Mouse (Mus musculus): ENCODE data around the gene Cep112.
A peak's percentile ranks its signal among the peaks of the same experiment; 100 is the strongest.
"Not testable (repeated sequence)": the region's sequence is repeated elsewhere in the genome, so short reads cannot be mapped to it uniquely, and the experiment has no call there.

Gene Cep112

GRCm38 (mm10) chr11:108799695-108800094 is 374.7 kb downstream of the Cep112 start:
- DNase-seq (ENCODE audit: low read depth, low spot score), result no peak

GRCm38 (mm10) chr11:108804030-108804429 is 379.0 kb downstream of the Cep112 start:
- DNase-seq (ENCODE audit: low read depth, low spot score), result no peak

GRCm38 (mm10) chr11:108805947-108806346 is 381.0 kb downstream of the Cep112 start:
- no peak for DNase-seq (ENCODE audit: low read depth, low spot score)

GRCm38 (mm10) chr11:108809626-108810025 is 384.6 kb downstream of the Cep112 start:
- no peak for DNase-seq (ENCODE audit: low read depth, low spot score)

GRCm38 (mm10) chr11:108821771-108822170 is 396.8 kb downstream of the Cep112 start:
- no peak for DNase-seq (ENCODE audit: low read depth, low spot score)

GRCm38 (mm10) chr11:108822257-108822656 is 397.3 kb downstream of the Cep112 start:
- DNase-seq (ENCODE audit: low read depth, low spot score), result no peak

GRCm38 (mm10) chr11:108827321-108827720 is 402.3 kb downstream of the Cep112 start:
- no peak for DNase-seq (ENCODE audit: low read depth, low spot score)

GRCm38 (mm10) chr11:108828374-108829025 is 403.5 kb downstream of the Cep112 start:
- DNase-seq (ENCODE audit: low read depth, low spot score), result no peak

- DNase-seq (ENCODE audit: low read depth, low spot score), result no peak
Measured at GRCm38 (mm10) chr11:108836706-108837105, 411.7 kb downstream of the Cep112 start.

GRCm38 (mm10) chr11:108840195-108840594 is 415.2 kb downstream of the Cep112 start:
- DNase-seq (ENCODE audit: low read depth, low spot score), result no peak

- no peak for DNase-seq (ENCODE audit: low read depth, low spot score)
Measured at GRCm38 (mm10) chr11:108842765-108843164, 417.8 kb downstream of the Cep112 start.

GRCm38 (mm10) chr11:108845971-108846370 is 421.0 kb downstream of the Cep112 start:
- DNase-seq (ENCODE audit: low read depth, low spot score), result no peak

GRCm38 (mm10) chr11:108846479-108846878 is 421.5 kb downstream of the Cep112 start:
- no peak for DNase-seq (ENCODE audit: low read depth, low spot score)

- DNase-seq (ENCODE audit: low read depth, low spot score), result no peak
Measured at GRCm38 (mm10) chr11:108851771-108852170, 426.8 kb downstream of the Cep112 start.

GRCm38 (mm10) chr11:108857254-108857653 is 432.3 kb downstream of the Cep112 start:
- DNase-seq (ENCODE audit: low read depth, low spot score), result no peak

GRCm38 (mm10) chr11:108857678-108858338 is 432.8 kb downstream of the Cep112 start:
- peak; percentile 9 for DNase-seq (ENCODE audit: low read depth, low spot score)

GRCm38 (mm10) chr11:108858339-108858804 is 433.4 kb downstream of the Cep112 start:
- DNase-seq (ENCODE audit: low read depth, low spot score), result no peak

GRCm38 (mm10) chr11:108858846-108859245 is 433.9 kb downstream of the Cep112 start:
- DNase-seq (ENCODE audit: low read depth, low spot score), result no peak

GRCm38 (mm10) chr11:108862360-108862759 is 437.4 kb downstream of the Cep112 start:
- no peak for DNase-seq (ENCODE audit: low read depth, low spot score)

- no peak for DNase-seq (ENCODE audit: low read depth, low spot score)
Measured at GRCm38 (mm10) chr11:108865746-108866145, 440.8 kb downstream of the Cep112 start.

- no peak for DNase-seq (ENCODE audit: low read depth, low spot score)
Measured at GRCm38 (mm10) chr11:108867538-108867937, 442.5 kb downstream of the Cep112 start.

- DNase-seq (ENCODE audit: low read depth, low spot score), result not testable (repeated sequence)
Measured at GRCm38 (mm10) chr11:108871284-108871683, 446.3 kb downstream of the Cep112 start.

- no peak for DNase-seq (ENCODE audit: low read depth, low spot score)
Measured at GRCm38 (mm10) chr11:108871748-108872147, 446.8 kb downstream of the Cep112 start.

Measured in ES-CJ7 (cell line).